Mouse (Mus musculus): ENCODE measurements around the gene Mast3. TPM values are rescaled to one million over a fixed set of nuclear protein-coding genes. Genes with fewer than 3 reads are reported as not detected.

The Mast3 gene
- polyA plus RNA-seq, 1 experiment from 2014 or later: 13.9 TPM

GRCm38 (mm10) chr8:70746676-70747075, 58.2 kb downstream of the Mast3 start:
- 62% methylated on average over 9 of the region's 9 CpGs for WGBS
- Histone ChIP-seq H3K9ac (no peak overlapping the region), H3K4me3 (no peak overlapping the region), H3K4me1 (peaks cover 15% of the 10 kb centered on the region), H3K36me3 (no peaks in the 10 kb centered on the region), H3K9me3 (no peaks in the 10 kb centered on the region), H3K27me3 (peaks cover 78% of the 10 kb centered on the region), H3K4me2 (replicated peaks) (no peak overlapping the region), H3K27ac (no peak overlapping the region)
- ATAC-seq (ENCODE audit: insufficient number of reproducible peaks, insufficient read depth, low FRiP score, low TSS enrichment): no peak

- Histone ChIP-seq H3K27me3 (peaks cover 86% of the 10 kb centered on the region), H3K9me3 (no peaks in the 10 kb centered on the region), H3K4me2 (replicated peaks) (no peak overlapping the region), H3K27ac (no peak overlapping the region), H3K36me3 (no peaks in the 10 kb centered on the region), H3K4me3 (no peak overlapping the region), H3K9ac (no peak overlapping the region), H3K4me1 (peaks cover 16% of the 10 kb centered on the region)
- ATAC-seq (ENCODE audit: insufficient number of reproducible peaks, insufficient read depth, low FRiP score, low TSS enrichment): no peak
- 54% methylated on average over 19 of the region's 19 CpGs for WGBS
Observed at GRCm38 (mm10) chr8:70745691-70746220, 59.1 kb downstream of the Mast3 start.

GRCm38 (mm10) chr8:70744806-70745205, 60.0 kb downstream of the Mast3 start:
- Histone ChIP-seq H3K4me1 (peaks cover 16% of the 10 kb centered on the region), H3K4me2 (replicated peaks) (no peak overlapping the region), H3K27me3 (peaks cover 92% of the 10 kb centered on the region), H3K27ac (no peak overlapping the region), H3K9me3 (no peaks in the 10 kb centered on the region), H3K4me3 (no peak overlapping the region), H3K36me3 (no peaks in the 10 kb centered on the region), H3K9ac (no peak overlapping the region)
- WGBS: 56% methylated on average over 11 of the region's 11 CpGs
- ATAC-seq (ENCODE audit: insufficient number of reproducible peaks, insufficient read depth, low FRiP score, low TSS enrichment): no peak

GRCm38 (mm10) chr8:70743656-70744590, 60.9 kb downstream of the Mast3 start:
- Histone ChIP-seq H3K4me2 (replicated peaks) (peak overlapping the region; percentile 39), H3K4me1 (peaks cover 16% of the 10 kb centered on the region), H3K9me3 (no peaks in the 10 kb centered on the region), H3K4me3 (peak overlapping the region; percentile 25), H3K27me3 (peaks cover 86% of the 10 kb centered on the region), H3K36me3 (no peaks in the 10 kb centered on the region), H3K9ac (0 out of 2 replicates have a peak overlapping the region, but pooled peaks have one; percentile 21), H3K27ac (no peak overlapping the region)
- 3% methylated on average over 48 of the region's 48 CpGs for whole genome bisulfite sequencing
- ATAC-seq (ENCODE audit: insufficient number of reproducible peaks, insufficient read depth, low FRiP score, low TSS enrichment): no peak

- Histone ChIP-seq H3K4me3 (peak overlapping the region; percentile 25), H3K9ac (peak overlapping the region; percentile 31), H3K4me1 (peaks cover 16% of the 10 kb centered on the region), H3K27ac (no peak overlapping the region), H3K36me3 (no peaks in the 10 kb centered on the region), H3K27me3 (peaks cover 81% of the 10 kb centered on the region), H3K4me2 (replicated peaks) (peak overlapping the region; percentile 39), H3K9me3 (no peaks in the 10 kb centered on the region)
- WGBS: 3% methylated on average over 37 of the region's 38 CpGs
- no peak for ATAC-seq (ENCODE audit: insufficient number of reproducible peaks, insufficient read depth, low FRiP score, low TSS enrichment)
Observed at GRCm38 (mm10) chr8:70742981-70743655, 61.7 kb downstream of the Mast3 start.

GRCm38 (mm10) chr8:70742176-70742575, 62.7 kb downstream of the Mast3 start:
- WGBS: 53% methylated on average over 11 of the region's 11 CpGs
- H3K4me3 ChIP-seq: no peak overlapping the region
- no peak overlapping the region for H3K9ac ChIP-seq
- H3K4me1 ChIP-seq: peaks cover 16% of the 10 kb centered on the region
- H3K9me3 ChIP-seq: no peaks in the 10 kb centered on the region
- no peak overlapping the region for H3K4me2 ChIP-seq (replicated peaks)
- no peak for ATAC-seq (ENCODE audit: insufficient number of reproducible peaks, insufficient read depth, low FRiP score, low TSS enrichment)
- no peak overlapping the region for H3K27ac ChIP-seq
- peaks cover 76% of the 10 kb centered on the region for H3K27me3 ChIP-seq
- no peaks in the 10 kb centered on the region for H3K36me3 ChIP-seq

- 58% methylated on average over 5 of the region's 5 CpGs for WGBS
- H3K4me3 ChIP-seq: no peak overlapping the region
- H3K27me3 ChIP-seq: peaks cover 71% of the 10 kb centered on the region
- no peaks in the 10 kb centered on the region for H3K36me3 ChIP-seq
- H3K27ac ChIP-seq: no peak overlapping the region
- H3K9me3 ChIP-seq: no peaks in the 10 kb centered on the region
- no peak overlapping the region for H3K4me2 ChIP-seq (replicated peaks)
- no peak overlapping the region for H3K9ac ChIP-seq
- peaks cover 16% of the 10 kb centered on the region for H3K4me1 ChIP-seq
- no peak for ATAC-seq (ENCODE audit: insufficient number of reproducible peaks, insufficient read depth, low FRiP score, low TSS enrichment)
Observed at GRCm38 (mm10) chr8:70741661-70742060, 63.2 kb downstream of the Mast3 start.

GRCm38 (mm10) chr8:70738211-70738610, 66.6 kb downstream of the Mast3 start:
- Histone ChIP-seq H3K4me1 (peaks cover 7% of the 10 kb centered on the region), H3K27ac (no peak overlapping the region), H3K9me3 (no peaks in the 10 kb centered on the region), H3K27me3 (peaks cover 37% of the 10 kb centered on the region), H3K36me3 (no peaks in the 10 kb centered on the region), H3K9ac (no peak overlapping the region), H3K4me3 (no peak overlapping the region), H3K4me2 (replicated peaks) (no peak overlapping the region)
- no peak for ATAC-seq (ENCODE audit: insufficient number of reproducible peaks, insufficient read depth, low FRiP score, low TSS enrichment)
- 69% methylated on average over 3 of the region's 3 CpGs for WGBS

GRCm38 (mm10) chr8:70737705-70738104, 67.1 kb downstream of the Mast3 start:
- no peaks in the 10 kb centered on the region for H3K9me3 ChIP-seq
- peaks cover 32% of the 10 kb centered on the region for H3K27me3 ChIP-seq
- H3K4me3 ChIP-seq: no peak overlapping the region
- H3K27ac ChIP-seq: no peak overlapping the region
- H3K4me2 ChIP-seq (replicated peaks): no peak overlapping the region
- no peaks in the 10 kb centered on the region for H3K36me3 ChIP-seq
- H3K4me1 ChIP-seq: 0 out of 2 replicates have a peak, but pooled peaks cover 3% of the 10 kb centered on the region
- 70% methylated on average over 5 of the region's 5 CpGs for WGBS
- no peak overlapping the region for H3K9ac ChIP-seq
- ATAC-seq (ENCODE audit: insufficient number of reproducible peaks, insufficient read depth, low FRiP score, low TSS enrichment): no peak

- no peaks in the 10 kb centered on the region for H3K9me3 ChIP-seq
- WGBS: 88% methylated on average over 4 of the region's 4 CpGs
- H3K27me3 ChIP-seq: peaks cover 55% of the 10 kb centered on the region
- ATAC-seq (ENCODE audit: insufficient number of reproducible peaks, insufficient read depth, low FRiP score, low TSS enrichment): 0 out of 2 replicates have a peak, but pooled peaks have one; percentile 28
- 0 out of 2 replicates have a peak, but pooled peaks cover 6% of the 10 kb centered on the region for H3K4me1 ChIP-seq
- no peaks in the 10 kb centered on the region for H3K36me3 ChIP-seq
- H3K9ac ChIP-seq: no peak overlapping the region
- no peak overlapping the region for H3K4me3 ChIP-seq
- H3K4me2 ChIP-seq (replicated peaks): no peak overlapping the region
- H3K27ac ChIP-seq: no peak overlapping the region
Observed at GRCm38 (mm10) chr8:70730956-70731355, 73.9 kb downstream of the Mast3 start.

GRCm38 (mm10) chr8:70729808-70730475, 74.9 kb downstream of the Mast3 start:
- Histone ChIP-seq H3K9me3 (no peaks in the 10 kb centered on the region), H3K4me3 (peak overlapping the region; percentile 24), H3K27me3 (peaks cover 55% of the 10 kb centered on the region), H3K9ac (0 out of 2 replicates have a peak overlapping the region, but pooled peaks have one; percentile 7), H3K36me3 (no peaks in the 10 kb centered on the region), H3K4me1 (0 out of 2 replicates have a peak, but pooled peaks cover 6% of the 10 kb centered on the region), H3K27ac (no peak overlapping the region), H3K4me2 (replicated peaks) (peak overlapping the region; percentile 41)
- no peak for ATAC-seq (ENCODE audit: insufficient number of reproducible peaks, insufficient read depth, low FRiP score, low TSS enrichment)
- WGBS: 3% methylated on average over 34 of the region's 34 CpGs

Data from embryonic facial prominence, embryonic 12.5 days (tissue).